Mouse (Mus musculus) retina, embryonic 14.5 days (tissue): ENCODE measurements around the gene Olfr39.
"Not testable (repeated sequence)": the region's sequence is repeated elsewhere in the genome, so short reads cannot be mapped to it uniquely, and the experiment has no call there.

ENCODE experiments used
- DNase-seq: peaks from one replicate; pipeline ENCODE4 v3.0.0-alpha.2; 2015; ENCODE audit warnings: low spot score

The Olfr39 gene

GRCm38 (mm10) chr9:20282051-20282450 lies at the start of gene Olfr39:
Gene Olfr39, plus strand, starts transcription at chr9:20282351.
- DNase-seq: no peak

GRCm38 (mm10) chr9:20236819-20237218 lies 45.3 kb upstream of the Olfr39 start, which contains the start of gene Olfr872:
Gene Olfr872, plus strand, starts transcription at chr9:20237119.
- DNase-seq: no peak

GRCm38 (mm10) chr9:20237378-20237777 lies 44.8 kb upstream of the Olfr39 start:
- DNase-seq: no peak

GRCm38 (mm10) chr9:20295562-20295961 lies 13.4 kb downstream of the Olfr39 start:
- DNase-seq: not testable (repeated sequence)

GRCm38 (mm10) chr9:20298232-20298631 lies 16.1 kb downstream of the Olfr39 start, which contains the start of gene Olfr873:
Gene Olfr873, plus strand, starts transcription at chr9:20298532.
- DNase-seq: no peak

GRCm38 (mm10) chr9:20335994-20336393 lies 53.8 kb downstream of the Olfr39 start, which contains the start of gene Olfr18:
Gene Olfr18, minus strand, starts transcription at chr9:20336094.
- DNase-seq: no peak
